Comparison of ENCODE assay signal across 21 mouse cellular contexts in genomic region chr6:92010895-92011294, GRCm38 (mm10). TPM values are rescaled to one million over a fixed set of nuclear protein-coding genes. Genes with fewer than 3 reads are reported as not detected.
A peak's percentile ranks its signal among the peaks of the same experiment; 100 is the strongest.
DNase-seq lines count a peak whose midpoint lies in the region; ATAC-seq lines count a peak whose summit lies in the region.
"Had no signal": no experiment of that assay in that cellular context is flagged by ENCODE, and none has a peak within 500 bp of the region (broad histone marks: within the 10 kb centered on the region; RNA-seq: fewer than 3 reads in every experiment).

No protein-coding gene starts in this region.

- intact Hi-C loops in left cerebral cortex, postnatal 4 days (cut with DNase I): no loop called here
- intact Hi-C loops in left cerebral cortex, postnatal 36 days (cut with DNase I): no loop called here

- peaks cover 1% of the 10 kb centered on the region; the same call in 1 of the 2 replicates for H3K4me1 ChIP-seq in forebrain, embryonic 15.5 days
- no peaks in the 10 kb centered on the region for H3K4me1 ChIP-seq in forebrain, embryonic 11.5 days (replicated peaks; ENCODE audit: control insufficient read depth, insufficient read depth, low read length)
- peaks cover 49% of the 10 kb centered on the region for H3K4me1 ChIP-seq in embryonic facial prominence, embryonic 15.5 days
- H3K4me1 ChIP-seq: intestine, embryonic 15.5 days had no signal

- H3K9ac ChIP-seq in forebrain, embryonic 15.5 days (replicated peaks): no peak overlapping the region
- no peak overlapping the region for H3K9ac ChIP-seq in forebrain, embryonic 11.5 days (ENCODE audit: low read length)
- no peak overlapping the region for H3K9ac ChIP-seq in embryonic facial prominence, embryonic 15.5 days
- H3K9ac ChIP-seq: embryonic facial prominence, embryonic 12.5 days; heart, embryonic 13.5 days; hindbrain, embryonic 12.5 days; intestine, embryonic 15.5 days; kidney, embryonic 15.5 days had no signal

- H3K4me3 ChIP-seq in forebrain, embryonic 15.5 days: no peak overlapping the region
- H3K4me3 ChIP-seq in forebrain, embryonic 11.5 days (ENCODE audit: low read depth, low read length): no peak overlapping the region
- no peak overlapping the region for H3K4me3 ChIP-seq in embryonic facial prominence, embryonic 15.5 days (replicated peaks)
- H3K4me3 ChIP-seq: embryonic facial prominence, embryonic 12.5 days; heart, embryonic 13.5 days; hindbrain, embryonic 12.5 days; intestine, embryonic 15.5 days; kidney, embryonic 15.5 days had no signal

- 0 out of 2 replicates have a peak, but pooled peaks have one; percentile 29 for ATAC-seq in forebrain, embryonic 15.5 days (replicated peaks)
- ATAC-seq in forebrain, embryonic 11.5 days (replicated peaks; ENCODE audit: low FRiP score): no peak
- no peak for ATAC-seq in embryonic facial prominence, embryonic 15.5 days (ENCODE audit: insufficient number of reproducible peaks, low FRiP score, low TSS enrichment, low read depth)
- ATAC-seq: activated CD4-positive, CD25-positive, alpha-beta regulatory T cell, adult 4 months; intestine, embryonic 15.5 days; Patski had no signal

- H3K9me3 ChIP-seq in forebrain, embryonic 15.5 days: no peaks in the 10 kb centered on the region
- H3K9me3 ChIP-seq in forebrain, embryonic 11.5 days (ENCODE audit: control insufficient read depth, low read length): no peaks in the 10 kb centered on the region
- H3K9me3 ChIP-seq in embryonic facial prominence, embryonic 15.5 days (replicated peaks): no peaks in the 10 kb centered on the region
- H3K9me3 ChIP-seq: embryonic facial prominence, embryonic 12.5 days; heart, embryonic 13.5 days; hindbrain, embryonic 12.5 days; intestine, embryonic 15.5 days; kidney, embryonic 15.5 days had no signal

- 75% methylated on average over 2 of the region's 2 CpGs for WGBS in forebrain, embryonic 15.5 days
- 92% methylated on average over 2 of the region's 2 CpGs for WGBS in forebrain, embryonic 11.5 days
- 58% methylated on average over 2 of the region's 2 CpGs for WGBS in embryonic facial prominence, embryonic 15.5 days

- no peaks in the 10 kb centered on the region for H3K27me3 ChIP-seq in forebrain, embryonic 15.5 days
- H3K27me3 ChIP-seq in forebrain, embryonic 11.5 days (ENCODE audit: control insufficient read depth, insufficient read depth, low read length): peaks cover 2% of the 10 kb centered on the region; the same call in 1 of the 2 replicates
- no peaks in the 10 kb centered on the region for H3K27me3 ChIP-seq in embryonic facial prominence, embryonic 15.5 days
- H3K27me3 ChIP-seq: embryonic facial prominence, embryonic 12.5 days; heart, embryonic 13.5 days; hindbrain, embryonic 12.5 days; intestine, embryonic 15.5 days; kidney, embryonic 15.5 days; Patski had no signal

- DNase-seq in cerebellum, postnatal 14 days: peak; percentile 46 to 83
- DNase-seq in cerebellum, adult 11-12 months: no peak
- DNase-seq in forebrain, embryonic 11.5 days (ENCODE audit: low spot score): no peak
- DNase-seq in left cerebral cortex, postnatal 4 days: peak; percentile 63
- DNase-seq in left cerebral cortex, postnatal 36 days (ENCODE audit: low spot score in 2 of 2): no peak
- DNase-seq: adrenal gland, postnatal 14 days; embryo, embryonic 11 days; gastrocnemius, postnatal 36 days; heart, adult 11 months; heart, postnatal 4 days; kidney, adult 2 months had no signal

- H3K36me3 ChIP-seq in forebrain, embryonic 15.5 days: no peaks in the 10 kb centered on the region
- no peaks in the 10 kb centered on the region for H3K36me3 ChIP-seq in forebrain, embryonic 11.5 days (ENCODE audit: control insufficient read depth, insufficient read depth, low read length)
- no peaks in the 10 kb centered on the region for H3K36me3 ChIP-seq in embryonic facial prominence, embryonic 15.5 days
- H3K36me3 ChIP-seq: embryonic facial prominence, embryonic 12.5 days; heart, embryonic 13.5 days; hindbrain, embryonic 12.5 days; intestine, embryonic 15.5 days; kidney, embryonic 15.5 days had no signal

- H3K4me2 ChIP-seq in forebrain, embryonic 15.5 days (replicated peaks): no peak overlapping the region
- no peak overlapping the region for H3K4me2 ChIP-seq in forebrain, embryonic 11.5 days (ENCODE audit: low read depth, low read length, severe bottlenecking)
- H3K4me2 ChIP-seq in embryonic facial prominence, embryonic 15.5 days (replicated peaks): no peak overlapping the region
- H3K4me2 ChIP-seq: embryonic facial prominence, embryonic 12.5 days; heart, embryonic 13.5 days; hindbrain, embryonic 12.5 days; intestine, embryonic 15.5 days; kidney, embryonic 15.5 days had no signal

- H3K27ac ChIP-seq in forebrain, embryonic 15.5 days (replicated peaks): no peak overlapping the region
- no peak overlapping the region for H3K27ac ChIP-seq in forebrain, embryonic 11.5 days (ENCODE audit: low read depth, low read length)
- H3K27ac ChIP-seq in embryonic facial prominence, embryonic 15.5 days (replicated peaks): 0 out of 2 replicates have a peak overlapping the region, but pooled peaks have one; percentile 12
- H3K27ac ChIP-seq: embryonic facial prominence, embryonic 12.5 days; heart, embryonic 13.5 days; hindbrain, embryonic 12.5 days; intestine, embryonic 15.5 days; kidney, embryonic 15.5 days had no signal

RNA-seq across cellular contexts. Expression of gene Fgd5, which starts 32.2 kb away (rescaled TPM):
- polyA plus RNA-seq in forebrain, embryonic 15.5 days (2015; fragmentation: Nextera tagmentation; extraction: Ambion mirVana): 6.9 and 7.1 TPM in 2 replicates
- 6.3 and 6.6 TPM in 2 replicates for polyA plus RNA-seq in forebrain, embryonic 11.5 days (2014; fragmentation: Nextera tagmentation; extraction: Ambion mirVana)
- total RNA-seq in left cerebral cortex, postnatal 4 days (2021): 1 to 10 TPM; 7.5 to 7.9 TPM
- total RNA-seq in left cerebral cortex, postnatal 36 days (2021): 1 to 10 TPM; 3.5 to 7.0 TPM
- 12.0 and 12.2 TPM in 2 replicates for polyA plus RNA-seq in embryonic facial prominence, embryonic 15.5 days (2015; fragmentation: Nextera tagmentation; extraction: Ambion mirVana)
- total RNA-seq: CH12.LX had no signal

Comparison
In these comparisons a context has a peak if more than half of its experiments do, and no peak if none do; other contexts are left out.
1. DNase-seq: peak in cerebellum, postnatal 14 days (2 of 2) and left cerebral cortex, postnatal 4 days (single experiment); none in cerebellum, adult 11-12 months (single experiment), forebrain, embryonic 11.5 days (single experiment) and left cerebral cortex, postnatal 36 days (0 of 2).